Mouse (Mus musculus) small intestine, adult 2 months (tissue): Measurements from ENCODE around the gene Gm26992.

Experiments
- CTCF ChIP-seq: fragments of 200-500 bp; IDR thresholded peaks from 2 replicates; pipeline ENCODE4 v1.5.1; 2012; ENCODE audit warnings: low read depth, mild to moderate bottlenecking, control low read depth, inconsistent platforms, low read length, moderate library complexity, mixed read lengths; ENCODE audit not compliant: insufficient replicate concordance, insufficient read length; ENCODE audit errors: extremely low read depth
- POLR2A ChIP-seq: fragments of 200-500 bp; IDR thresholded peaks from 2 replicates; pipeline ENCODE4 v1.6.1; 2012; ENCODE audit warnings: low read depth, mild to moderate bottlenecking, control low read depth, inconsistent platforms, low read length, moderate library complexity

GRCm38 (mm10) chrX:103500137-103500536 lies 78.3 kb downstream of the Gm26992 start:
- no peak for TF ChIP-seq POLR2A
- no peak for TF ChIP-seq CTCF
